Mouse (Mus musculus) kidney, postnatal 10 days (tissue): ENCODE measurements around the gene Bin2.
"Not testable (repeated sequence)": the region's sequence is repeated elsewhere in the genome, so short reads cannot be mapped to it uniquely, and the experiment has no call there.

Experiments
- DNase-seq: peaks from one replicate; pipeline ENCODE4 v3.0.0; 2021; ENCODE audit warnings: mixed read lengths

Gene Bin2

GRCm38 (mm10) chr15:100642451-100642850 lies 26.9 kb downstream of the Bin2 start:
- DNase-seq, result no peak

GRCm38 (mm10) chr15:100641226-100641810 lies 28.0 kb downstream of the Bin2 start:
- DNase-seq, result peak; percentile 41

- DNase-seq, result no peak
Observed at GRCm38 (mm10) chr15:100639972-100640750, 29.2 kb downstream of the Bin2 start.

- peak; percentile 67 for DNase-seq
Observed at GRCm38 (mm10) chr15:100637661-100638060, 31.7 kb downstream of the Bin2 start.

- DNase-seq, result peak; percentile 83
Observed at GRCm38 (mm10) chr15:100636700-100637501, 32.5 kb downstream of the Bin2 start, which contains the start of gene Smagp. Gene Smagp, minus strand, starts transcription at chr15:100636940.

GRCm38 (mm10) chr15:100635851-100636645 lies 33.3 kb downstream of the Bin2 start:
- no peak for DNase-seq

- DNase-seq, result no peak
Observed at GRCm38 (mm10) chr15:100635239-100635638, 34.1 kb downstream of the Bin2 start.

GRCm38 (mm10) chr15:100633341-100633740 lies 36.0 kb downstream of the Bin2 start:
- DNase-seq, result peak; percentile 48

- DNase-seq, result no peak
Observed at GRCm38 (mm10) chr15:100632323-100632722, 37.0 kb downstream of the Bin2 start.

- DNase-seq, result no peak
Observed at GRCm38 (mm10) chr15:100631454-100632170, 37.7 kb downstream of the Bin2 start.

GRCm38 (mm10) chr15:100630126-100630525 lies 39.2 kb downstream of the Bin2 start:
- DNase-seq, result no peak

GRCm38 (mm10) chr15:100628797-100629196 lies 40.6 kb downstream of the Bin2 start:
- peak; percentile 44 for DNase-seq

- no peak for DNase-seq
Observed at GRCm38 (mm10) chr15:100627774-100628370, 41.5 kb downstream of the Bin2 start.

- DNase-seq, result no peak
Observed at GRCm38 (mm10) chr15:100627287-100627686, 42.1 kb downstream of the Bin2 start.

GRCm38 (mm10) chr15:100624435-100624834 lies 44.9 kb downstream of the Bin2 start:
- no peak for DNase-seq

- DNase-seq, result no peak
Observed at GRCm38 (mm10) chr15:100623754-100624153, 45.6 kb downstream of the Bin2 start.

- no peak for DNase-seq
Observed at GRCm38 (mm10) chr15:100622164-100622563, 47.2 kb downstream of the Bin2 start.

GRCm38 (mm10) chr15:100621671-100622070 lies 47.7 kb downstream of the Bin2 start:
- not testable (repeated sequence) for DNase-seq

GRCm38 (mm10) chr15:100619200-100619599 lies 50.2 kb downstream of the Bin2 start:
- no peak for DNase-seq

- DNase-seq, result no peak
Observed at GRCm38 (mm10) chr15:100616221-100616620, 53.1 kb downstream of the Bin2 start.

GRCm38 (mm10) chr15:100615825-100616220 lies 53.5 kb downstream of the Bin2 start:
- DNase-seq, result peak; percentile 98
